8 mouse cellular contexts compared by ENCODE assay signal in the genomic region with DNA sequence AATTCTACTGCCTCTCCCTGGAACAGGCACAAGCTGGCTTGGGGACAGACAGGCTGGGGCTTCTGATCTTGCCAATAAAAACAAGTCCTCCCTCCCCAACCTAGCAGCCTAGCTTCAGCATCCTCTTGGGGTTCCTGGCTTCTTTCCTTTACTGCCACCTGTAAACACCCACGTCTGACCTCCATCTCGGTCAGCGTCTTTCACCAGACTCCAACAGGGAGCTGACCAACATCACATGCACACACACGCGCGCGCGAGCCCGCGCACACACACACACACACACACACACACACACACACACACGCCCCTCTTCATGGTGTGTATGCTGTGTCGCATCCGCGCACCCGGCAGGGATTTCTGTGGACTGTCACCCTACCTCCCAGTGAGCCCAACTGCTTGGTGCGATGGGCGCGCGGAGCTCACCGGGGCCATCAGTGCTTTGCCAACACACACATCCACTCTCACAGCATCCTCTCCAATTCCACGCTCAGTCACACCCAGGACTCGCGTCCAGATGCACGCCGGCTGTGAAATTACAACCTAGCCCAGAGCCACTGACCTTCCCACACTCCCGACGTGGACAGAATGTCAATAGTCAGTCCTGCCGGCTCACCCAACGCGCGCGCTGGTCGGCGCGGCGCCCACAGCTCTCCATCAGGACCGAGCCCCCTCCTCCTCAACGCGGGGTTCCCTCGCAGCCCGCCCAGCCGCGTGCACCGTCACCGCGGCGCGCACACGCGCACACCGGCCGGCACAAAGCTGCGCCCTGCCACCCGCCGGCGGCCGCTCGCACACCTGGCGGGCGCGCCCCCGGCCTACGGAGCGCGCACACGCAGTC. TPM values are rescaled to one million over a fixed set of nuclear protein-coding genes. Genes with fewer than 3 reads are reported as not detected.
DNase-seq lines count a peak whose midpoint lies in the region; ATAC-seq lines count a peak whose summit lies in the region.

No protein-coding gene starts in this region.

- H3K4me2 ChIP-seq in heart, embryonic 12.5 days = peak overlapping the region; percentile 75
- H3K4me2 ChIP-seq in limb, embryonic 15.5 days = peak overlapping the region; percentile 54

- peak; percentile 31; the same call in 1 of the 2 replicates for ATAC-seq in heart, embryonic 12.5 days (ENCODE audit: insufficient number of reproducible peaks, low FRiP score)
- no peak for ATAC-seq in limb, embryonic 15.5 days (ENCODE audit: insufficient number of reproducible peaks, low FRiP score, low TSS enrichment, low read depth)
- no peak for ATAC-seq in inflammation-experienced regulatory T-cells, adult 6 months

- no peaks in the 10 kb centered on the region for H3K36me3 ChIP-seq in heart, embryonic 12.5 days
- H3K36me3 ChIP-seq in hindbrain, embryonic 10.5 days = no peaks in the 10 kb centered on the region
- no peaks in the 10 kb centered on the region for H3K36me3 ChIP-seq in limb, embryonic 15.5 days

- H3K27ac ChIP-seq in heart, embryonic 12.5 days (ENCODE audit: poor library complexity, severe bottlenecking) = no peak overlapping the region
- peak overlapping the region; percentile 72; the same call in 1 of the 2 replicates for H3K27ac ChIP-seq in hindbrain, embryonic 10.5 days
- H3K27ac ChIP-seq in limb, embryonic 15.5 days = no peak overlapping the region

- H3K4me1 ChIP-seq in heart, embryonic 12.5 days (replicated peaks) = peaks cover 9% of the 10 kb centered on the region
- H3K4me1 ChIP-seq in hindbrain, embryonic 10.5 days (replicated peaks) = peaks cover 17% of the 10 kb centered on the region
- H3K4me1 ChIP-seq in limb, embryonic 15.5 days = peaks cover 9% of the 10 kb centered on the region

- H3K9me3 ChIP-seq in heart, embryonic 12.5 days (replicated peaks) = no peaks in the 10 kb centered on the region
- H3K9me3 ChIP-seq in hindbrain, embryonic 10.5 days = no peaks in the 10 kb centered on the region
- H3K9me3 ChIP-seq in limb, embryonic 15.5 days = no peaks in the 10 kb centered on the region

- 6% methylated on average over 66 of the region's 66 CpGs for WGBS in heart, embryonic 12.5 days
- 3% methylated on average over 66 of the region's 66 CpGs for WGBS in hindbrain, embryonic 10.5 days
- WGBS in limb, embryonic 15.5 days = 4% methylated on average over 64 of the region's 66 CpGs

- no peak for DNase-seq in heart, adult 18-20 months
- peak; percentile 76 to 83 for DNase-seq in cerebellum, adult 18-20 months
- DNase-seq in hindbrain, embryonic 10.5 days (ENCODE audit: low spot score) = peak; percentile 12
- DNase-seq in right cerebral cortex, postnatal 4 days = peak; percentile 74
- no peak for DNase-seq in thymus, postnatal 25 days

- peaks cover 76% of the 10 kb centered on the region for H3K27me3 ChIP-seq in heart, embryonic 12.5 days (replicated peaks)
- H3K27me3 ChIP-seq in hindbrain, embryonic 10.5 days (ENCODE audit: insufficient read depth, poor library complexity, severe bottlenecking) = peaks cover 68% of the 10 kb centered on the region
- H3K27me3 ChIP-seq in limb, embryonic 15.5 days = peaks cover 76% of the 10 kb centered on the region

- no peak overlapping the region for H3K9ac ChIP-seq in heart, embryonic 12.5 days
- H3K9ac ChIP-seq in limb, embryonic 15.5 days = no peak overlapping the region

- peak overlapping the region; percentile 45 for H3K4me3 ChIP-seq in heart, embryonic 12.5 days
- peak overlapping the region; percentile 57 for H3K4me3 ChIP-seq in hindbrain, embryonic 10.5 days
- peak overlapping the region; percentile 36 for H3K4me3 ChIP-seq in limb, embryonic 15.5 days

RNA-seq across cellular contexts. Expression of gene Rap1gap2, which starts 21.1 kb away (rescaled TPM):
- polyA plus RNA-seq in heart, embryonic 12.5 days (2016; fragmentation: Nextera tagmentation; extraction: Ambion mirVana) = 9.1 and 9.3 TPM in 2 replicates
- 10 to 100 TPM; 74.4 to 94.6 TPM for total RNA-seq in heart, adult 18-20 months (2021)
- 1.5 and 1.6 TPM in 2 replicates for polyA plus RNA-seq in hindbrain, embryonic 10.5 days (2016; fragmentation: Nextera tagmentation; extraction: Ambion mirVana)
- 1.6 and 2.0 TPM in 2 replicates for polyA plus RNA-seq in limb, embryonic 15.5 days (2015; fragmentation: Nextera tagmentation; extraction: Ambion mirVana)
- 10 to 100 TPM in 1 of 3 experiments, 1 to 10 TPM in 1, under 1 TPM in 1; 0.63 to 11.9 (median 1.6) TPM for polyA plus RNA-seq in inflammation-experienced regulatory T-cells, adult 6 months (2017; shearing (Covaris generic))

RNA-seq across cellular contexts. Expression of gene Ccdc92b, which starts 29.8 kb away (rescaled TPM):
- polyA plus RNA-seq in heart, embryonic 12.5 days (2016; fragmentation: Nextera tagmentation; extraction: Ambion mirVana) = 3.5 and 4.0 TPM in 2 replicates
- under 1 TPM; 0.20 to 0.26 TPM for total RNA-seq in heart, adult 18-20 months (2021)
- polyA plus RNA-seq in hindbrain, embryonic 10.5 days (2016; fragmentation: Nextera tagmentation; extraction: Ambion mirVana) = 0.61 and 1.2 TPM in 2 replicates
- polyA plus RNA-seq in limb, embryonic 15.5 days (2015; fragmentation: Nextera tagmentation; extraction: Ambion mirVana) = 0.25 and 0.31 TPM in 2 replicates
- polyA plus RNA-seq in inflammation-experienced regulatory T-cells, adult 6 months (2017; shearing (Covaris generic)) = not detected

RNA-seq across cellular contexts. Expression of gene Cluh, which starts 59.7 kb away (rescaled TPM):
- polyA plus RNA-seq in heart, embryonic 12.5 days (2016; fragmentation: Nextera tagmentation; extraction: Ambion mirVana) = 70.0 and 71.3 TPM in 2 replicates
- total RNA-seq in heart, adult 18-20 months (2021) = 100 to 1,000 TPM; 209 to 234 TPM
- polyA plus RNA-seq in hindbrain, embryonic 10.5 days (2016; fragmentation: Nextera tagmentation; extraction: Ambion mirVana) = 24.7 and 26.4 TPM in 2 replicates
- polyA plus RNA-seq in limb, embryonic 15.5 days (2015; fragmentation: Nextera tagmentation; extraction: Ambion mirVana) = 23.9 and 24.7 TPM in 2 replicates
- 10 to 100 TPM in 2 of 3 experiments, 1 to 10 TPM in 1; 5.9 to 11.2 (median 10.1) TPM for polyA plus RNA-seq in inflammation-experienced regulatory T-cells, adult 6 months (2017; shearing (Covaris generic))

Comparison
In these comparisons a context has a peak if more than half of its experiments do, and no peak if none do; other contexts are left out.
1. DNase-seq: peak in cerebellum, adult 18-20 months (2 of 2), hindbrain, embryonic 10.5 days (single experiment) and right cerebral cortex, postnatal 4 days (single experiment); none in heart, adult 18-20 months (0 of 2) and thymus, postnatal 25 days (single experiment).
2. Peak in every context shown above with its lines, with median percentiles within 50 percentile points of each other: H3K4me3 ChIP-seq.